Mouse (Mus musculus) gastrocnemius, postnatal 36 days (tissue): ENCODE results near the gene Moap1. TPM values are rescaled to one million over a fixed set of nuclear protein-coding genes. Genes with fewer than 3 reads are reported as not detected.

Experiments used
- total RNA-seq, 2 experiments: library from RNA; stranded (reverse); gene quantifications; 2 replicates each; pipeline ENCODE4 v1.2.3; 2021

Moap1 gene
- total RNA-seq, 2 experiments from 2014 or later = 3.2 to 5.4 TPM

Other genes with a start within 250 kb of the Moap1 start
- gene Chga, start 188.7 kb downstream of the Moap1 start, total RNA-seq = not detected
- gene Itpk1, start 38.7 kb downstream of the Moap1 start, total RNA-seq = 1 to 10 TPM; 6.3 to 8.4 TPM
- 1 to 10 TPM; 2.0 to 2.2 TPM for gene Tmem251, start 101 bp upstream of the Moap1 start, total RNA-seq
- gene Gm28051, start 14.1 kb upstream of the Moap1 start, total RNA-seq = not detected
- gene Gon7, start 14.1 kb upstream of the Moap1 start, total RNA-seq = 1 to 10 TPM; 7.7 to 8.5 TPM
- 10 to 100 TPM; 11.9 to 15.1 TPM for gene Ubr7, start 14.3 kb upstream of the Moap1 start, total RNA-seq
- gene Gm20604, start 15.0 kb upstream of the Moap1 start, total RNA-seq = 1 to 10 TPM; 2.3 to 2.4 TPM
- gene Btbd7, start 134.8 kb upstream of the Moap1 start, total RNA-seq = 10 to 100 TPM; 14.4 to 15.6 TPM
- gene Cox8c, start 155.7 kb upstream of the Moap1 start, total RNA-seq = not detected
- under 1 TPM; 0.05 to 0.12 TPM for gene Unc79, start 205.2 kb upstream of the Moap1 start, total RNA-seq